Mouse (Mus musculus): ENCODE results near the gene Akap6. TPM values are rescaled to one million over a fixed set of nuclear protein-coding genes. Genes with fewer than 3 reads are reported as not detected.

The Akap6 gene
- total and polyA plus RNA-seq, 3 experiments, result not detected

DNA sequence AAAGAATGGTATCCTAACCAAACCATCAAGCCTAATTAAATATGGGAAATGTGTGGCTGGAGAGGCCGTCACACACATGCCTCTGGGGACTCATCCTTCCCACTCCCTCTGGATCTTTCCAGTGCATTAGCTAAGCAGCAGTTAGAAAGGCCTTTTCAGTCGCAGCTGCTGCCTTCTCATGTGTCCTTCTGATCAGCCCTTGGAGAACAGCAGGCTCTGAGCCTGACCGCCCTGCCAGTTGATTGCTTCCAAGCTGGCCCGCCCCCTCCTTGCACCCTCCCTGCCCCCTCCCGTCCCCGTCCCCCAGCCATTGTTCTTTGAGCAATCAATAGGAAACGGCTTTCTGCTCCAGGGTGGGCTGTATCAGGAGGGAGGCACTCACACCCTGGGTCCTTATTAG lies 27.7 kb upstream of the Akap6 start:
- H3K4me3 ChIP-seq (ENCODE audit: control insufficient read depth in 1 of 2, insufficient read depth in 1 of 2, low read depth in 2 of 2, low read length in 2 of 2), result no peak overlapping the region
- no peaks in the 10 kb centered on the region for H3K36me3 ChIP-seq (ENCODE audit: control insufficient read depth in 1 of 2, insufficient read depth in 2 of 2, low read length in 2 of 2)
- no peaks in the 10 kb centered on the region for H3K27me3 ChIP-seq (ENCODE audit: control insufficient read depth in 1 of 2, insufficient read depth in 2 of 2, low read length in 2 of 2)
- no peaks in the 10 kb centered on the region for H3K4me1 ChIP-seq (ENCODE audit: control insufficient read depth in 1 of 2, insufficient read depth in 2 of 2, low read length in 2 of 2)
- H3K79me2 ChIP-seq (ENCODE audit: control insufficient read depth, insufficient read depth, low read length, poor library complexity), result no peaks in the 10 kb centered on the region
- DNase-seq (ENCODE audit: low read depth, low spot score), result no peak
- no peak overlapping the region for H3K27ac ChIP-seq (ENCODE audit: control insufficient read depth, low read depth, low read length)
- H3K9ac ChIP-seq (ENCODE audit: control insufficient read depth, low read depth, low read length, poor library complexity, severe bottlenecking), result no peak overlapping the region
- H3K9me3 ChIP-seq (replicated peaks; ENCODE audit: insufficient read depth, low read length), result no peaks in the 10 kb centered on the region
- TF ChIP-seq JUND (IDR thresholded peaks at IDR 0.05; ENCODE audit: low read depth, low read length) (no peak), NRF1 (IDR thresholded peaks at IDR 0.05; ENCODE audit: insufficient read depth, low read depth, low read length, poor library complexity, severe bottlenecking) (no peak), GATA1 (IDR thresholded peaks at IDR 0.05; ENCODE audit: low read depth, low read length) (no peak), ELF1 (IDR thresholded peaks at IDR 0.05; ENCODE audit: low read depth, low read length) (no peak), POLR2A (IDR thresholded peaks at IDR 0.05; ENCODE audit: control insufficient read depth in 1 of 2, insufficient read depth in 1 of 2, low read depth in 1 of 2, low read length in 2 of 2, poor library complexity in 1 of 2) (no peak), MAZ (IDR thresholded peaks at IDR 0.05; ENCODE audit: low read depth, low read length) (no peak), HCFC1 (IDR thresholded peaks at IDR 0.05; ENCODE audit: low read depth, low read length) (no peak), USF1 (IDR thresholded peaks at IDR 0.05; ENCODE audit: low read depth, low read length) (no peak), TAL1 (IDR thresholded peaks at IDR 0.05; ENCODE audit: low read length) (no peak)

GRCm38 (mm10) chr12:52671943-52672342 lies 27.2 kb upstream of the Akap6 start:
- Histone ChIP-seq H3K9ac (ENCODE audit: control insufficient read depth, low read depth, low read length, poor library complexity, severe bottlenecking) (no peak overlapping the region), H3K27ac (ENCODE audit: control insufficient read depth, low read depth, low read length) (no peak overlapping the region), H3K27me3 (ENCODE audit: control insufficient read depth in 1 of 2, insufficient read depth in 2 of 2, low read length in 2 of 2) (no peaks in the 10 kb centered on the region), H3K9me3 (replicated peaks; ENCODE audit: insufficient read depth, low read length) (no peaks in the 10 kb centered on the region), H3K79me2 (ENCODE audit: control insufficient read depth, insufficient read depth, low read length, poor library complexity) (no peaks in the 10 kb centered on the region), H3K36me3 (ENCODE audit: control insufficient read depth in 1 of 2, insufficient read depth in 2 of 2, low read length in 2 of 2) (no peaks in the 10 kb centered on the region), H3K4me3 (ENCODE audit: control insufficient read depth in 1 of 2, insufficient read depth in 1 of 2, low read depth in 2 of 2, low read length in 2 of 2) (no peak overlapping the region), H3K4me1 (ENCODE audit: control insufficient read depth in 1 of 2, insufficient read depth in 2 of 2, low read length in 2 of 2) (no peaks in the 10 kb centered on the region)
- TF ChIP-seq ZC3H11A (IDR thresholded peaks at IDR 0.05; ENCODE audit: low read depth, low read length) (no peak), USF2 (IDR thresholded peaks at IDR 0.05; ENCODE audit: borderline replicate concordance in 1 of 2, insufficient read depth in 1 of 2, low read depth in 1 of 2, low read length in 2 of 2) (no peak), TCF12 (IDR thresholded peaks at IDR 0.05; ENCODE audit: low read depth, low read length) (no peak), CHD1 (IDR thresholded peaks at IDR 0.05; ENCODE audit: low read depth, low read length) (no peak), E2F4 (IDR thresholded peaks at IDR 0.05; ENCODE audit: borderline replicate concordance, low read depth, low read length) (no peak), UBTF (IDR thresholded peaks at IDR 0.05; ENCODE audit: borderline replicate concordance, insufficient read depth, low read depth, low read length) (no peak), USF1 (IDR thresholded peaks at IDR 0.05; ENCODE audit: low read depth, low read length) (no peak), TAL1 (IDR thresholded peaks at IDR 0.05; ENCODE audit: low read length) (no peak), ZNF384 (IDR thresholded peaks at IDR 0.05; ENCODE audit: low read depth, low read length) (no peak), TBP (IDR thresholded peaks at IDR 0.05; ENCODE audit: low read depth, low read length) (no peak), ELF1 (IDR thresholded peaks at IDR 0.05; ENCODE audit: low read depth, low read length) (no peak), POLR2AphosphoS5 (IDR thresholded peaks at IDR 0.05; ENCODE audit: borderline replicate concordance, low read depth, low read length) (no peak), ETS1 (IDR thresholded peaks at IDR 0.05; ENCODE audit: low read depth, low read length) (no peak), NELFE (IDR thresholded peaks at IDR 0.05; ENCODE audit: low read depth, low read length) (no peak), MXI1 (IDR thresholded peaks at IDR 0.05; ENCODE audit: low read depth, low read length) (no peak), MAZ (IDR thresholded peaks at IDR 0.05; ENCODE audit: low read depth, low read length) (no peak), SMC3 (IDR thresholded peaks at IDR 0.05; ENCODE audit: low read depth, low read length) (no peak), GATA1 (IDR thresholded peaks at IDR 0.05; ENCODE audit: low read depth, low read length) (no peak)
- no peak for DNase-seq (ENCODE audit: low read depth, low spot score)
